Mouse (Mus musculus) thymus, postnatal 14 days (tissue): Measurements from ENCODE around the gene Pdlim7.

ENCODE experiments used
- DNase-seq: peaks from one replicate; pipeline ENCODE4 v3.0.0; 2021

The Pdlim7 gene

DNA sequence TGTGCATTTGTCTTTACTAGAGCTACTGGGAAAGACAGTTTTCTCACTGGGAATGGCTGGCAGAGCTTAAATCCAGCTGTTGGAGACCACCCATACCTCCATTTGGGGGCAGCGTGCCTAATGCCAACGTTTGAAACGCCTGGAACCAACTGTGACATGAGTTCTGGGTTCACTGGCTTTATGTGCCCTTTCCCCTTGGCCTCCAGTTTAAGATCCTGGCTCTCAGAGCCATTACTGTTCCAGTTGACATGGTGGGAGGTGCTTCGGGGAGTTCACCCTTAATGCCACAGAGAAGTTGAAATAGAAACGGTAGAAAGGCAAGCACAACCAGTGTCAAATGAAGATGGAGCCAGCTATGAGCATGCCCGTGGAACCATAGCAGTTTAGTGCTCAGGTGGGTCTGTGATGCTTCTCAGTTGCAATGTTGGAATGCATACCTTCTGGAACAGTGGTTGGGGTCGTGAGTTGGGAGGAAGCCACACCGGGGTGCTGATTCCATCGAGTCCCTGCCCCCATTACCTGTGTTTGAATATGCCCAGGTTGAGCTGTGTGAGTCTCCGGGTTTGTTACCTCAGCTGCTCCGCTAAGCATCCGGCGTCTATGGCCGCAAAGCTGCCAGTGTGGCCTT is 50.0 kb downstream of the Pdlim7 start:
- DNase-seq, result no peak

GRCm38 (mm10) chr13:55462965-55463364 is 50.5 kb downstream of the Pdlim7 start:
- DNase-seq, result no peak

- no peak for DNase-seq
Observed at GRCm38 (mm10) chr13:55451785-55452549, 61.5 kb downstream of the Pdlim7 start.

DNA sequence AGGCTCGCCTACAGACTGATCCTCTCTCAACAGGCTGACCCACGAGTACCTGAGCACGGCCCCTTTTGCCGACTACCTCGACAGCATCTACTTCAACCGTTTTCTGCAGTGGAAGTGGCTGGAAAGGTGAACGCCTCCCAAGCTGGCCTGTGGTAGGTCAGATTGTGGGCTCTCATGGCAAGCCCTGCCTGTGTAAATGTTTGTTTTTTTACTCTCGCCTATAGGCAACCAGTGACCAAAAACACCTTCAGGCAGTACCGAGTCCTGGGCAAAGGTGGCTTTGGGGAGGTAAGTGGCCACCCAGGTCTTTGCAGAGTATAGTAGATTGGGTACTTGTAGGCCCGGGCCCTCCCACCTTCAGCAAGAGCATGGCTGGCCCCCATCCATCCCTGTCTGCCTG is 62.2 kb downstream of the Pdlim7 start:
- no peak for DNase-seq

- DNase-seq, result peak; percentile 14
Observed at GRCm38 (mm10) chr13:55450511-55450980, 62.9 kb downstream of the Pdlim7 start.

DNA sequence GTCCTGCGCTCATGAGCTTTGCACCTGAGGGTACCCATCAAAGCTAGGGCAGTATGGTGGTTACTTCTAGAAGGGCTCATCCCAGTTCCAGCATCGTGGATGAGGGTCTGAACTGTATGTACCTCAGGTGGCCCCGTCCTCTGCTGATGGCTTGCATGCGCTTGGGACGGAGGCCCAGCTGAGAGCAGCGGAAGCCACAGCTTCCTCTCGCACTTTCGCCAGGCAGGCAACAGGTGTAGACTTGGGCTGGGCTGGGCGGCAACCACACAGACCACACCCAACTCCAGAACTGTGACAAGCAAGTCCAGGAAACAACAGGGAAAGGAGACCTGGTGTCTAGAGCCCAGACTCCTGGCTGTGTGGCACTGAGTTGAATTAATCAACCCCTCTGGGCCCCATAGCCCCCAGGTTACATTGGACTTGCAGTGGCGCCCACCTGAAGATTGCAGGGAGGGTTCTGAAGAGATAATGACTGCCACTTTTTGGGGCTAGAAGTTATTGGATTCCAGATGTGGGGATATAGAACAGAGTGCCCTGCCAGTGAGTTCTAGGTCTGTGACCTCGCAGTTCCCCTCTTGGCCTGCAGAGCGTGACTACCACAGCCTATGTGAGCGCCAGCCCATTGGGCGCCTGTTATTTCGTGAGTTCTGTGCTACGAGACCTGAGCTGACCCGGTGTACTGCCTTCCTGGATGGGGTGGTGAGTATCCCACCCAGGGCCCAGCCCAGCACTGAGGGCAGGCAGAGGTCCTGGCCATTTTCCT is 63.6 kb downstream of the Pdlim7 start:
- peak; percentile 82 for DNase-seq

GRCm38 (mm10) chr13:55449205-55449604 is 64.3 kb downstream of the Pdlim7 start:
- DNase-seq, result peak; percentile 63

GRCm38 (mm10) chr13:55448131-55448530 is 65.3 kb downstream of the Pdlim7 start:
- DNase-seq, result no peak

DNA sequence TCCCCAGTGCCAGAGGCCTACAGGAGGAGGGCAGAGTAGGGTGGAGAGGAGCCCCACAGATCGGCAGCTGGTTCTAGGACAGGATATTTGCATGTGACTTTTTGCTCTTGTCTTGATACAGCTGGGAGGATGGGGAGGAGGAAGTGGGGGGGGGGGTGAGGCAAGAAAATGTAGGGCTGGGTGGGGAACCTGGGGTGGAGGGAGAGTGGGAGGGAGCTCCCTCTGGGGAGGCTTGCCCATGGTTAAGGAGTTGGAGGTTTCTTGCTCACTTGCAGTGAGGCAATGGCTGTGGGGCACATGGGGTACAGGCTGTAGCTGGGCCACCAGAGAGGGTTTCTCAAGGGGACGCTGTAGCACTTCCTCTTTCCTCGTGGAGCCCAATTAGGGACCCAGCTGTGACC is 65.9 kb downstream of the Pdlim7 start:
- peak; percentile 81 for DNase-seq

GRCm38 (mm10) chr13:55446483-55447105 is 66.9 kb downstream of the Pdlim7 start:
- peak; percentile 38 for DNase-seq
